Mouse (Mus musculus) hindbrain, embryonic 16.5 days (tissue): ENCODE data around the gene Zfp319. TPM values are rescaled to one million over a fixed set of nuclear protein-coding genes. Genes with fewer than 3 reads are reported as not detected.
A peak's percentile ranks its signal among the peaks of the same experiment; 100 is the strongest.

Source experiments
- ATAC-seq: fragments of 200-750 bp; cut with Nextera tagmentation; 2 replicates; pipeline ENCODE4 v1.8.0; 2017; ENCODE audit warnings: moderate TSS enrichment, moderate library complexity
- H3K27ac ChIP-seq: fragments of 300-500 bp; sonication (generic); 2 replicates; pipeline ENCODE4 v1.5.1; 2014; ENCODE audit warnings: low read depth, mild to moderate bottlenecking, control low read depth, low read length, moderate library complexity
- H3K27me3 ChIP-seq: fragments of 300-500 bp; sonication (generic); replicated peaks from 2 replicates; pipeline ENCODE4 v1.6.1; 2014; ENCODE audit warnings: low read length; ENCODE audit not compliant: control insufficient read depth, insufficient read depth
- H3K36me3 ChIP-seq: fragments of 300-500 bp; sonication (generic); 2 replicates; pipeline ENCODE4 v1.6.1; 2014; ENCODE audit warnings: mild to moderate bottlenecking, low read length, moderate library complexity, mixed read lengths; ENCODE audit not compliant: control insufficient read depth, insufficient read depth
- H3K4me1 ChIP-seq: fragments of 300-500 bp; sonication (generic); 2 replicates; pipeline ENCODE4 v1.6.1; 2014; ENCODE audit warnings: low read depth, low read length; ENCODE audit not compliant: control insufficient read depth, insufficient read depth
- H3K4me2 ChIP-seq: fragments of 300-500 bp; sonication (generic); 2 replicates; pipeline ENCODE4 v1.6.1; 2014; ENCODE audit warnings: mild to moderate bottlenecking, low read length, control low read depth, moderate library complexity
- H3K4me3 ChIP-seq: fragments of 300-500 bp; sonication (generic); 2 replicates; pipeline ENCODE4 v1.5.1; 2014; ENCODE audit warnings: mild to moderate bottlenecking, low read length, control low read depth, moderate library complexity
- H3K9ac ChIP-seq: fragments of 300-500 bp; sonication (generic); 2 replicates; pipeline ENCODE4 v1.6.1; 2014; ENCODE audit warnings: low read depth, mild to moderate bottlenecking, control low read depth, low read length, moderate library complexity
- H3K9me3 ChIP-seq: fragments of 300-500 bp; sonication (generic); 2 replicates; pipeline ENCODE4 v1.6.1; 2014; ENCODE audit warnings: mild to moderate bottlenecking, low read length, moderate library complexity; ENCODE audit not compliant: control insufficient read depth
- WGBS: fragments of 180-500 bp; shearing (Covaris S2); extraction: QIAGEN DNeasy Blood & Tissue Kit; methylation state at CpG from one replicate; pipeline ENCODE4 v1.1.7; 2014; 5-methylcytosine and 5-hydroxymethylcytosine counted together
- polyA plus RNA-seq: library from polyadenylated mRNA; unstranded; fragments of >200 nt; fragmentation: Nextera tagmentation; extraction: Ambion mirVana; gene quantifications from 2 replicates; pipeline ENCODE4 v1.2.1, GENCODE M21; 2015

The Zfp319 gene
- polyA plus RNA-seq, 1 experiment from 2014 or later, result 12.1 TPM

DNA sequence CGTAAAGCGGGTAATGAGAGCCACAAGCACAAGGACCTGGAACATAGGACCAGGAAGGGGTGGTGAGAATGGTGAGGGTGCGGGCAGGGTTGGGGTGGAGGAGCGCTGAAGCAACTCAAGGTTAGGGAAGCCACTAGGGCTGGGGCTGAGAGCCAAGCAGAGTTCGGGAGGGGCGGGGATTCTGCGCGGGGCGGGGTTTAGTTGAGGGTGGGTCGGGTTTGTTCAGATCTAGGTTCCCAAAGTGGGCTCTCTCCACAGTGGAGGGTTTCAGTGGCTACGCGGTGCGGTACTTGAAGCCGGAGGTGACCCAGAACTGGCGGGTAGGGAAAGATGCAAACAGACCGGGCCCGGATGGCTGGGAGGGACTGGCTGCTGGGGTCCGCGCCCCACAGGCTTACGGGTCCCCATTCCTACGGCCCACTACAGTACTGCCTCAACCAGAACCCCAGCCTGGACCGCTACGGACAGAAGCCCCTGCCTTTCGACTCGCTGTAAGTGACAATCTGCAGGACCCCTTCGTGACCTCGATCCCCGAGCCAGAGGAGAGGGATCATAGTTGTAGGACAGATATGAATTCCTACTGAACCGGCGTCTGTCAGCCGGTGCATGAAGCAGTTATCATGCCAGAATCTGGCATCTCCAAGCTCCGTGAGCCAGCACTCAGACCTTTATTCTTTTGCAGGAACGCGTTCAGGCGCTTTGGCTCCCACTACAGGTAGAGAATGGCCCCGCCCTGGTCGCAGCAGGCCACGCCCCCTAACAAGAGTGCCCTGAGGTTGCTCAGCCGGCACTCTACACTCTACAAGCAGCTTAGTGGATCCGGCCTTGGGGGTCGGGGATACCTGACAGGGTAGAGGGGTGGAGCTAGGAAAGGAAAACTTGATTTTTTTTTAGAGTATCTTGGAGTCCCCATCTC, 11.3 kb downstream of the Zfp319 start:
- H3K27me3 ChIP-seq, result no peaks in the 10 kb centered on the region
- H3K9ac ChIP-seq, result peak overlapping the region; percentile 70
- peak; percentile 76 for ATAC-seq
- H3K4me1 ChIP-seq, result peaks cover 10% of the 10 kb centered on the region
- 2% methylated on average over 41 of the region's 41 CpGs for WGBS
- peaks cover 3% of the 10 kb centered on the region; the same call in 1 of the 2 replicates for H3K36me3 ChIP-seq
- H3K4me2 ChIP-seq, result peak overlapping the region; percentile 94
- peaks cover 4% of the 10 kb centered on the region; the same call in 1 of the 2 replicates for H3K9me3 ChIP-seq
- H3K27ac ChIP-seq, result peak overlapping the region; percentile 36
- H3K4me3 ChIP-seq, result peak overlapping the region; percentile 52

DNA sequence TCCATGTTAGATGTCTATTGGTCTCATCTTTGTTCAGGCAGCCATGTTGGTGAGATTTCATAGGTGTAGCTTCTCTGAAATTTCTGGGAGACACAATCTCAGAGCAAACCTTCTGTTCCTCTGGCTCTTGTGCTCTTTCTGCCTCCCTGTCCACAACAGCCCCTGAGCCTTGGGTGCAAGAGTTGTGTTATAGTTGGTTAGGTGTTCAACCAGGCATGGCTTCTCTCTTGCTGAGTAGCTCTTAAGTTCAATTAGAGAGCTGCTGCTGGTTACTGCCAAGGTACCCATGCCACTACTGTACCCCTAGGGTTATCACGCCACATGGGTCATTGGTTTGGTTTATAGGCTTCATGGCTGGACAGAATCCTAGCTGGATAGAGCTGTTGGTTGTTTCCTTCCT, 16.4 kb downstream of the Zfp319 start:
- Histone ChIP-seq H3K9ac (no peak overlapping the region), H3K27me3 (no peaks in the 10 kb centered on the region), H3K4me1 (peaks cover 7% of the 10 kb centered on the region), H3K27ac (no peak overlapping the region), H3K4me3 (no peak overlapping the region), H3K36me3 (no peaks in the 10 kb centered on the region), H3K4me2 (no peak overlapping the region), H3K9me3 (peaks cover 4% of the 10 kb centered on the region; the same call in 1 of the 2 replicates)
- ATAC-seq, result no peak
- 95% methylated on average over 1 of the region's 1 CpGs for WGBS

DNA sequence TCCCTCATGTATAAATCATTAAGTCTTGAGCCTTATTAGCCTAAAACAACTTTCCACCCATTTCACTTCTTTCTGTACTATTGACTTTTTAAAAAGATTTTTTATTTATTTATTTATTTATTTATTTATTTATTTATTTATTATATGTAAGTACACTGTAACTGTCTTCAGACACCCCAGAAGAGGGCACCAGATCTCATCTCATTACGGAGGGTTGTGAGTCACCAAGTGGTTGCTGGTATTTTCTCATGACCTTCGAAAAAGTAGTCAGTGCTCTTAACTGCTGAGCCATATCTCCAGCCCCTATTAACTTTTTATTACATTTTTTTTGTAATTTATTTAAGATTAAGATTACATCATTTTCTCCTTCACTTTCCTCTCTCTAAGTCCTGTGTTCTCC, 17.0 kb downstream of the Zfp319 start:
- Histone ChIP-seq H3K9me3 (peaks cover 4% of the 10 kb centered on the region; the same call in 1 of the 2 replicates), H3K4me1 (peaks cover under 1% of the 10 kb centered on the region; the same call in 1 of the 2 replicates), H3K4me2 (no peak overlapping the region), H3K4me3 (no peak overlapping the region), H3K36me3 (no peaks in the 10 kb centered on the region), H3K27me3 (no peaks in the 10 kb centered on the region), H3K9ac (no peak overlapping the region), H3K27ac (no peak overlapping the region)
- ATAC-seq, result no peak
- 80% methylated on average over 2 of the region's 2 CpGs for WGBS

DNA sequence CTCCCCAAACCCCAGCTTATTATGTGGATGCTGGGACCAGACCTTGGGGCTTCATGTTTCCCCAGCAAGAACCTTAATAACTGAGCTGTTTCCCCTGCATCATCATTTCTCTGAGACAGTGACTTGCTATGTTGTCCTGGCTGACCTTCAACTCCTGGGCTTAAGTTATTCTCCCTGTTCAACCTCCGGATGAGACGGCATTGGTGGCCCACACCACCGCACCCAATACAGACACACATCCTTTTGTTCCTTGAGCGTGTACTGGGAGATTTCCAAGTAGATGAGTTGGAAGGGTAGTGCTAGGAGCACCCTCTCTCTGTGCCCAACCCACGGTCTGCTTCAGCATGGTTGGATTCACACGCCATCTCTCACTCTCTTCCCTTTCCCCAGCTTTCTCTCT, 17.9 kb downstream of the Zfp319 start:
- no peak for ATAC-seq
- Histone ChIP-seq H3K4me2 (no peak overlapping the region), H3K9me3 (peaks cover 4% of the 10 kb centered on the region; the same call in 1 of the 2 replicates), H3K9ac (no peak overlapping the region), H3K27me3 (no peaks in the 10 kb centered on the region), H3K4me1 (no peaks in the 10 kb centered on the region), H3K36me3 (no peaks in the 10 kb centered on the region), H3K27ac (no peak overlapping the region), H3K4me3 (no peak overlapping the region)
- 87% methylated on average over 6 of the region's 6 CpGs for WGBS

DNA sequence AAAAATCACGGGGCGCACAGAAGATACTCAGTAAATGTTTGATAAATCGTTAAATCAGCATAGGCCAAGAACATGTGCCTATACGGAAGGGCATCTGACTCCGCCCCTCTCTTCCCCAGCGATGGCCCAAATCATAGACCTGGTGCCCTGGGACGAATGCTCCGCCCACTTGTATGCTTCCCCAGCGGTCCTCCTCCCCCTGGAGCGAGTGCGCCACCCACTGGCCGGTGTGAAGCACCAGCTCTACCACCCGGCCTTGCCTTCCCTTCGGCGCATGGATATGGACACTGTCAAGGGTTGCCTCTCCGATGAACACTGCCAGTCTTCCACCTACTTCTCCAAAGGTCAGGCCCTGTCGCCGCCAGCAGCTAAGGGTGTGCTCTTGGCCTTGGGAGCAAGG, 18.9 kb downstream of the Zfp319 start:
- Histone ChIP-seq H3K4me2 (no peak overlapping the region), H3K9ac (no peak overlapping the region), H3K27ac (no peak overlapping the region), H3K4me1 (no peaks in the 10 kb centered on the region), H3K4me3 (no peak overlapping the region), H3K9me3 (no peaks in the 10 kb centered on the region), H3K36me3 (no peaks in the 10 kb centered on the region), H3K27me3 (no peaks in the 10 kb centered on the region)
- ATAC-seq, result no peak
- WGBS, result 69% methylated on average over 18 of the region's 18 CpGs

DNA sequence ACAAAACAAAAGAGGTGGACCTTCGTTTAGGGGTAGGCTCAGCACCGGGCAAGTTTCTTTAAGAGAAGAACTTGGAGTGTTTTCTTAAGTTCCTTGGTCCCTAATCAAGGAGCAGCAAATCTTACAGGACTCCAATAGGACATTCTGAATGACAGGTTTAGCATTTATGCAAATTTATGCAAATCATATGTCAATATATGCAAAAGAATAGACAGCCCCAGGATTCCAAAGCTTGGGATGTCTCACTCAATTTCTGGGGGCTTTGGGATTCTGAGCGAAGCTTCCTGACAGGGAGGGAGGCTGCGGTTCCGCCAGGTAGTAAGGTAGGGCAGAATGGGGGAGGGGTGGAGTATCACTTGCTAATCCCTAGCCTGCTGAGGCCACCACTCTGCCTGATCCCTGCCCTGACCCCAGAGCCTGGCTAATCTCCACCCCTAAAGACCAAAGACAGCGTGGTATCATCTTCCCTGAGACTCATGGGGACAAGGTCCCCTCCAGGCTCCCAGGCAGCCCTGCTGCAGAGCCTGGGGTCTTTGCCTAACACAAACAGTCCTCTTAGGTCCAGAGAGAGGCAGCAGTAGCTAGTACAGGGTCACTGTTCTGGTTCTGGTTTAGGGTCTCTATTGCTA, 21.3 kb downstream of the Zfp319 start, which contains the start of gene Tepp:
TSS of gene Tepp (plus strand) at position 225 of the 629 bp plus-strand sequence.
- 25% methylated on average over 6 of the region's 6 CpGs for WGBS
- no peak within 1 kb of the TSS for H3K27ac ChIP-seq

DNA sequence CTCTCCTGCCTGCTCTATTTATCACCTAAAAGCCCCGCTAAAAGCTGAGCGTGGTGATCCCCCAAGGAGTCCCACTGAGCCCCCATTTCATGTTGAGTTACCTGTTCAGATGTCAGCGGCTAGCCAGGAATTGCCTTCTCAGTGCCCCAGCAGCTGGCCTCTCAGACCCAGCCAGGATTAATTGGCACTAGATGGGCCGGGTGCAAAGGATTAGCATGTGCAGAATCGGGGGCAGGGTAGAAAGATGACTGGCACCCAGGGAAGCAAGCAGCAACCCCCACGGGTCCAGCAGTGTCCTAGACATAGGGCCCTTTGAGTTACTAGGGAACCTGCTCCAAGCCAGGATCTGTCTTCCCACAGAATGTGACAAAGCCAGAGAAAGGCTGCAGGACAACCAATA, 25.3 kb downstream of the Zfp319 start, which contains the start of gene Cngb1:
TSS of gene Cngb1 (minus strand) at position 155 of the 400 bp plus-strand sequence.
- Histone ChIP-seq H3K27ac (no peak within 1 kb of the TSS), H3K9me3 (no peaks in the 10 kb centered on the region), H3K27me3 (no peaks in the 10 kb centered on the region), H3K36me3 (no peaks in the 10 kb centered on the region), H3K9ac (no peak within 1 kb of the TSS), H3K4me3 (no peak within 1 kb of the TSS), H3K4me2 (no peak within 1 kb of the TSS), H3K4me1 (no peaks in the 10 kb centered on the region)
- no peak for ATAC-seq
- 56% methylated on average over 6 of the region's 6 CpGs for WGBS

More for the DNA sequence above, 21.3 kb downstream of the Zfp319 start, which contains the start of gene Tepp:
- no peak within 1 kb of the TSS for H3K4me3 ChIP-seq
- no peak within 1 kb of the TSS for H3K9ac ChIP-seq
- no peaks in the 10 kb centered on the region for H3K27me3 ChIP-seq
- no peaks in the 10 kb centered on the region for H3K9me3 ChIP-seq
- no peak for ATAC-seq
- no peak within 1 kb of the TSS for H3K4me2 ChIP-seq
- no peaks in the 10 kb centered on the region for H3K36me3 ChIP-seq
- no peaks in the 10 kb centered on the region for H3K4me1 ChIP-seq

DNA sequence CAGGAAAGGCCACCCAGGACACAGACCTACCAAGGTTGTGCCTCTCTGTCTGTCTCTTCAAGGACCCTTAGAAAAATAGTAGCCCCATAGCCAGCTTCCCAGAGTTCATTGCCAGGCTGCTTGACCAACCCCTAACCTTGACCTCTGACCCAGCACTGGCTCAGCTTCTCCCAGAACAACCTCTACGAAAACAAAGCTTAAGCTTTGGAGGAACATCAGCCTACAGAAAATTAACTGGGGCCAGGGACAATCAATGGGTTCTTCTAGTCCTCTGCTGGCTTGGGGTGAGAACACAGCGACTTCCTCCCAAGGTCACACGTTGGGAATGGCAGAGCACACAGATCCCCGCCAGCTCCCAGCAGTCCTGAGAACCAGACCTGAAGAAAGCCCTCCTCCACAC, 26.2 kb downstream of the Zfp319 start:
- Histone ChIP-seq H3K9ac (no peak overlapping the region), H3K27me3 (no peaks in the 10 kb centered on the region), H3K36me3 (no peaks in the 10 kb centered on the region), H3K4me2 (no peak overlapping the region), H3K27ac (no peak overlapping the region), H3K4me1 (no peaks in the 10 kb centered on the region), H3K9me3 (no peaks in the 10 kb centered on the region), H3K4me3 (no peak overlapping the region)
- no peak for ATAC-seq
- WGBS, result 69% methylated on average over 4 of the region's 4 CpGs

DNA sequence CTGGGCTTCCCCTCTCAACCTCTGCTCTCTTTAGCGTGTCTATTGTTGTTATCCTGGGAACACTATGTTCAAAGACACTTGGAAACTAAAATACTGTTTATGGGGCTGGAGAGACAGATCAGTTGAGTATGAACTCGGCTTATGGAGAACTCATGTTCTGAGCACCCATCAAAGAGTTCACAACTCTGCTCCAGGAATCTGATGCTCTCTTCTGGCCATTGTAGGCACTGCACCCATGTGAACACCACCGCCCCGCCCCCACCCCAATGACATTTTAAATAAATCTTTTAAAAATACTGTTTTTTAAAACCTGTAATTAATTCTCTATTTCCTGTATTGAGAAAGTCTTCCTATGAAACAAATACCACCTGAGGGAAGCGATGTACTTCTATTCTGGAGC, 29.3 kb downstream of the Zfp319 start:
- Histone ChIP-seq H3K27me3 (no peaks in the 10 kb centered on the region), H3K4me3 (no peak overlapping the region), H3K4me2 (no peak overlapping the region), H3K9ac (no peak overlapping the region), H3K27ac (no peak overlapping the region), H3K9me3 (no peaks in the 10 kb centered on the region), H3K4me1 (no peaks in the 10 kb centered on the region), H3K36me3 (no peaks in the 10 kb centered on the region)
- no peak for ATAC-seq
- WGBS, result 22% methylated on average over 5 of the region's 5 CpGs
